Mouse (Mus musculus): ENCODE measurements at regions not wholly inside any gene's neighbourhood (a gene's known extent, or its start where the extent isn't known, plus 50 kb on each side); places are given as distances from the start of the nearest gene placed in this dataset.

GRCm38 (mm10) chr4:72800014-72800786 is 52.2 kb downstream of the Aldoart1 start:
- no peak for DNase-seq

GRCm38 (mm10) chr4:72799575-72799974 is 52.9 kb downstream of the Aldoart1 start:
- no peak for DNase-seq

- no peak for DNase-seq
Measured at GRCm38 (mm10) chr4:72788796-72789195, 63.6 kb downstream of the Aldoart1 start.

GRCm38 (mm10) chr4:72766896-72767295 is 85.5 kb downstream of the Aldoart1 start:
- DNase-seq = peak; percentile 28

- DNase-seq = peak; percentile 41
Measured at GRCm38 (mm10) chr4:72766386-72766785, 86.0 kb downstream of the Aldoart1 start.

Data from retina, postnatal 1 day (tissue).